Mouse (Mus musculus): ENCODE results near the gene Ubxn1. TPM values are rescaled to one million over a fixed set of nuclear protein-coding genes. Genes with fewer than 3 reads are reported as not detected.

The Ubxn1 gene
- polyA plus RNA-seq, 1 experiment from 2014 or later, result 166 TPM

- Histone ChIP-seq H3K27ac (replicated peaks) (no peak overlapping the region), H3K4me3 (no peak overlapping the region), H3K9me3 (no peaks in the 10 kb centered on the region), H3K36me3 (peaks cover 41% of the 10 kb centered on the region), H3K27me3 (no peaks in the 10 kb centered on the region), H3K4me1 (replicated peaks) (peaks cover 20% of the 10 kb centered on the region), H3K9ac (no peak overlapping the region), H3K4me2 (no peak overlapping the region)
- WGBS, result 93% methylated on average over 3 of the region's 3 CpGs
- no peak for ATAC-seq (ENCODE audit: low read depth)
Measured at GRCm38 (mm10) chr19:8919000-8919399, 47.7 kb downstream of the Ubxn1 start.

- Histone ChIP-seq H3K27ac (replicated peaks) (peak overlapping the region; percentile 87), H3K9ac (peak overlapping the region; percentile 81; the same call in 1 of the 2 replicates), H3K36me3 (peaks cover 34% of the 10 kb centered on the region), H3K4me2 (peak overlapping the region; percentile 85), H3K4me3 (peak overlapping the region; percentile 84), H3K9me3 (no peaks in the 10 kb centered on the region), H3K27me3 (no peaks in the 10 kb centered on the region), H3K4me1 (replicated peaks) (peaks cover 20% of the 10 kb centered on the region)
- ATAC-seq (ENCODE audit: low read depth), result peak; percentile 12; the same call in 1 of the 2 replicates
- WGBS, result 49% methylated on average over 6 of the region's 6 CpGs
Measured at GRCm38 (mm10) chr19:8919684-8920072, 48.4 kb downstream of the Ubxn1 start.

- H3K27me3 ChIP-seq, result no peaks in the 10 kb centered on the region
- H3K4me1 ChIP-seq (replicated peaks), result peaks cover 20% of the 10 kb centered on the region
- H3K4me2 ChIP-seq, result peak within 1 kb of the TSS; percentile 85
- H3K27ac ChIP-seq (replicated peaks), result peak within 1 kb of the TSS; percentile 87
- WGBS, result 3% methylated on average over 50 of the region's 50 CpGs
- H3K9ac ChIP-seq, result peak within 1 kb of the TSS; percentile 81
- peak within 1 kb of the TSS; percentile 84 for H3K4me3 ChIP-seq
- H3K36me3 ChIP-seq, result peaks cover 30% of the 10 kb centered on the region
- no peaks in the 10 kb centered on the region for H3K9me3 ChIP-seq
- peak; percentile 98 for ATAC-seq (ENCODE audit: low read depth)
Measured at GRCm38 (mm10) chr19:8920073-8920736, 48.9 kb downstream of the Ubxn1 start, which contains the start of gene B3gat3. TSS of gene B3gat3 (plus strand) at chr19:8920374.

GRCm38 (mm10) chr19:8920836-8921291, 49.6 kb downstream of the Ubxn1 start:
- H3K4me2 ChIP-seq, result peak overlapping the region; percentile 85
- H3K27ac ChIP-seq (replicated peaks), result peak overlapping the region; percentile 87
- H3K36me3 ChIP-seq, result peaks cover 30% of the 10 kb centered on the region
- WGBS, result 2% methylated on average over 6 of the region's 6 CpGs
- H3K9ac ChIP-seq, result peak overlapping the region; percentile 81
- no peaks in the 10 kb centered on the region for H3K9me3 ChIP-seq
- H3K4me3 ChIP-seq, result peak overlapping the region; percentile 84
- H3K4me1 ChIP-seq (replicated peaks), result peaks cover 20% of the 10 kb centered on the region
- H3K27me3 ChIP-seq, result no peaks in the 10 kb centered on the region
- ATAC-seq (ENCODE audit: low read depth), result peak; percentile 23; the same call in 1 of the 2 replicates

GRCm38 (mm10) chr19:8921741-8922140, 50.4 kb downstream of the Ubxn1 start:
- Histone ChIP-seq H3K9me3 (no peaks in the 10 kb centered on the region), H3K9ac (peak overlapping the region; percentile 81), H3K4me1 (replicated peaks) (peaks cover 20% of the 10 kb centered on the region), H3K27me3 (no peaks in the 10 kb centered on the region), H3K4me2 (peak overlapping the region; percentile 85), H3K4me3 (no peak overlapping the region), H3K36me3 (peaks cover 30% of the 10 kb centered on the region), H3K27ac (replicated peaks) (no peak overlapping the region)
- 87% methylated on average over 9 of the region's 9 CpGs for WGBS
- no peak for ATAC-seq (ENCODE audit: low read depth)

Small RNAs within 50 kb of the gene (microRNA-seq; reads per million reads assigned to microRNA genes)
- gene Mir5136, result not detected

Other genes starting within 250 kb of the Ubxn1 start
- 0.18 and 0.32 TPM in 2 replicates for gene Chrm1, start 207.7 kb upstream of the Ubxn1 start, polyA plus RNA-seq (2015; fragmentation: Nextera tagmentation; extraction: Ambion mirVana)
- gene Slc3a2, start 148.1 kb upstream of the Ubxn1 start, polyA plus RNA-seq (2015; fragmentation: Nextera tagmentation; extraction: Ambion mirVana), result 149 and 155 TPM in 2 replicates
- gene Wdr74, start 135.7 kb upstream of the Ubxn1 start, polyA plus RNA-seq (2015; fragmentation: Nextera tagmentation; extraction: Ambion mirVana), result 84.4 and 87.8 TPM in 2 replicates
- 1.6 and 2.4 TPM in 2 replicates for gene 1700092M07Rik, start 130.8 kb upstream of the Ubxn1 start, polyA plus RNA-seq (2015; fragmentation: Nextera tagmentation; extraction: Ambion mirVana)
- 124 and 127 TPM in 2 replicates for gene Stx5a, start 130.1 kb upstream of the Ubxn1 start, polyA plus RNA-seq (2015; fragmentation: Nextera tagmentation; extraction: Ambion mirVana)
- 161 and 192 TPM in 2 replicates for gene Nxf1, start 114.4 kb upstream of the Ubxn1 start, polyA plus RNA-seq (2015; fragmentation: Nextera tagmentation; extraction: Ambion mirVana)
- 219 and 253 TPM in 2 replicates for gene Tmem223, start 100.5 kb upstream of the Ubxn1 start, polyA plus RNA-seq (2015; fragmentation: Nextera tagmentation; extraction: Ambion mirVana)
- gene Tmem179b, start 97.0 kb upstream of the Ubxn1 start, polyA plus RNA-seq (2015; fragmentation: Nextera tagmentation; extraction: Ambion mirVana), result 39.3 and 41.9 TPM in 2 replicates
- 22.9 and 25.9 TPM in 2 replicates for gene Taf6l, start 85.1 kb upstream of the Ubxn1 start, polyA plus RNA-seq (2015; fragmentation: Nextera tagmentation; extraction: Ambion mirVana)
- 167 and 168 TPM in 2 replicates for gene Polr2g, start 72.9 kb upstream of the Ubxn1 start, polyA plus RNA-seq (2015; fragmentation: Nextera tagmentation; extraction: Ambion mirVana)
- 8.2 and 8.6 TPM in 2 replicates for gene Zbtb3, start 68.9 kb upstream of the Ubxn1 start, polyA plus RNA-seq (2015; fragmentation: Nextera tagmentation; extraction: Ambion mirVana)
- gene Ttc9c, start 52.2 kb upstream of the Ubxn1 start, polyA plus RNA-seq (2015; fragmentation: Nextera tagmentation; extraction: Ambion mirVana), result 47.6 and 59.0 TPM in 2 replicates
- 5.3 and 6.0 TPM in 2 replicates for gene Hnrnpul2, start 51.5 kb upstream of the Ubxn1 start, polyA plus RNA-seq (2015; fragmentation: Nextera tagmentation; extraction: Ambion mirVana)
- not detected in 2 replicates for gene AC129217.1, start 41.7 kb upstream of the Ubxn1 start, polyA plus RNA-seq (2015; fragmentation: Nextera tagmentation; extraction: Ambion mirVana)
- 82.5 and 84.2 TPM in 2 replicates for gene Bscl2, start 34.0 kb upstream of the Ubxn1 start, polyA plus RNA-seq (2015; fragmentation: Nextera tagmentation; extraction: Ambion mirVana)
- gene Gng3, start 32.3 kb upstream of the Ubxn1 start, polyA plus RNA-seq (2015; fragmentation: Nextera tagmentation; extraction: Ambion mirVana), result 335 and 393 TPM in 2 replicates
- gene Lrrn4cl, start 20.7 kb upstream of the Ubxn1 start, polyA plus RNA-seq (2015; fragmentation: Nextera tagmentation; extraction: Ambion mirVana), result 0.96 and 1.4 TPM in 2 replicates
- 69.0 and 73.5 TPM in 2 replicates for gene Uqcc3, start 9.4 kb downstream of the Ubxn1 start, polyA plus RNA-seq (2015; fragmentation: Nextera tagmentation; extraction: Ambion mirVana)
- gene Lbhd1, start 12.2 kb downstream of the Ubxn1 start, polyA plus RNA-seq (2015; fragmentation: Nextera tagmentation; extraction: Ambion mirVana), result 41.1 and 56.4 TPM in 2 replicates
- not detected in 2 replicates for gene Gm49403, start 12.4 kb downstream of the Ubxn1 start, polyA plus RNA-seq (2015; fragmentation: Nextera tagmentation; extraction: Ambion mirVana)
- 55.6 and 58.8 TPM in 2 replicates for gene 1810009A15Rik, start 17.4 kb downstream of the Ubxn1 start, polyA plus RNA-seq (2015; fragmentation: Nextera tagmentation; extraction: Ambion mirVana)
- 0.27 TPM in 1 of 2 replicates, not detected in the other for gene Gm49416, start 17.4 kb downstream of the Ubxn1 start, polyA plus RNA-seq (2015; fragmentation: Nextera tagmentation; extraction: Ambion mirVana)
- gene Ints5, start 21.5 kb downstream of the Ubxn1 start, polyA plus RNA-seq (2015; fragmentation: Nextera tagmentation; extraction: Ambion mirVana), result 31.7 and 36.2 TPM in 2 replicates
- 89.4 and 101 TPM in 2 replicates for gene Ganab, start 26.6 kb downstream of the Ubxn1 start, polyA plus RNA-seq (2015; fragmentation: Nextera tagmentation; extraction: Ambion mirVana)
- gene B3gat3, start 48.9 kb downstream of the Ubxn1 start, polyA plus RNA-seq (2015; fragmentation: Nextera tagmentation; extraction: Ambion mirVana), result 86.9 and 88.7 TPM in 2 replicates
- 1.6 and 2.8 TPM in 2 replicates for gene Rom1, start 57.9 kb downstream of the Ubxn1 start, polyA plus RNA-seq (2015; fragmentation: Nextera tagmentation; extraction: Ambion mirVana)
- gene Eml3, start 58.1 kb downstream of the Ubxn1 start, polyA plus RNA-seq (2015; fragmentation: Nextera tagmentation; extraction: Ambion mirVana), result 11.8 and 12.2 TPM in 2 replicates
- gene Mta2, start 70.4 kb downstream of the Ubxn1 start, polyA plus RNA-seq (2015; fragmentation: Nextera tagmentation; extraction: Ambion mirVana), result 126 and 141 TPM in 2 replicates
- gene Tut1, start 82.4 kb downstream of the Ubxn1 start, polyA plus RNA-seq (2015; fragmentation: Nextera tagmentation; extraction: Ambion mirVana), result 29.2 and 30.1 TPM in 2 replicates
- gene Eef1g, start 95.5 kb downstream of the Ubxn1 start, polyA plus RNA-seq (2015; fragmentation: Nextera tagmentation; extraction: Ambion mirVana), result 323 and 328 TPM in 2 replicates
- gene Ahnak, start 117.8 kb downstream of the Ubxn1 start, polyA plus RNA-seq (2015; fragmentation: Nextera tagmentation; extraction: Ambion mirVana), result 4.8 and 4.9 TPM in 2 replicates
- not detected in 2 replicates for gene Scgb1a1, start 216.5 kb downstream of the Ubxn1 start, polyA plus RNA-seq (2015; fragmentation: Nextera tagmentation; extraction: Ambion mirVana)